Mouse (Mus musculus) duodenum, adult 2 months (tissue): ENCODE results near the gene Mss51. TPM values are rescaled to one million over a fixed set of nuclear protein-coding genes. Genes with fewer than 3 reads are reported as not detected.

Source experiments
- polyA plus RNA-seq: library from polyadenylated mRNA; depleted of rRNA; stranded (reverse); fragments of >200 nt; gene quantifications from 2 replicates; pipeline ENCODE4 v1.2.3, GENCODE M21; 2012; ENCODE audit warnings: low replicate concordance; rRNA removed

Mss51 gene
- polyA plus RNA-seq: 0.06 and 0.23 TPM in 2 replicates

GRCm38 (mm10) chr14:20496603-20497002 lies at the start of gene Mss51:
TSS of gene Mss51 (minus strand) at chr14:20496901.

GRCm38 (mm10) chr14:20546415-20546814 lies 49.7 kb upstream of the Mss51 start, which contains the start of gene Ppp3cb:
TSS of gene Ppp3cb (minus strand) at chr14:20546573.

GRCm38 (mm10) chr14:20479291-20480194 lies 17.2 kb downstream of the Mss51 start, which contains the start of gene Anxa7:
TSS of gene Anxa7 (minus strand) at chr14:20480133.

GRCm38 (mm10) chr14:20451765-20452331 lies 44.9 kb downstream of the Mss51 start, which contains the start of gene Cfap70:
TSS of gene Cfap70 (minus strand) at chr14:20452226.

Other genes starting within 250 kb of the Mss51 start
- 1.3 and 4.1 TPM in 2 replicates for gene Kcnk16, start 227.7 kb downstream of the Mss51 start, polyA plus RNA-seq
- 8.1 and 8.7 TPM in 2 replicates for gene Nudt13, start 202.2 kb downstream of the Mss51 start, polyA plus RNA-seq
- gene Ecd, start 148.8 kb downstream of the Mss51 start, polyA plus RNA-seq: 5.2 and 6.9 TPM in 2 replicates
- gene Fam149b, start 148.7 kb downstream of the Mss51 start, polyA plus RNA-seq: 12.0 and 12.5 TPM in 2 replicates
- 14.4 and 16.6 TPM in 2 replicates for gene Dnajc9, start 108.0 kb downstream of the Mss51 start, polyA plus RNA-seq
- gene Mrps16, start 103.3 kb downstream of the Mss51 start, polyA plus RNA-seq: 35.7 and 40.1 TPM in 2 replicates
- gene Cfap70, start 44.7 kb downstream of the Mss51 start, polyA plus RNA-seq: not detected in 2 replicates
- 39.4 and 48.4 TPM in 2 replicates for gene Anxa7, start 16.8 kb downstream of the Mss51 start, polyA plus RNA-seq
- gene Ppp3cb, start 49.7 kb upstream of the Mss51 start, polyA plus RNA-seq: 1.1 and 1.2 TPM in 2 replicates
- 0.79 and 2.2 TPM in 2 replicates for gene Usp54, start 144.2 kb upstream of the Mss51 start, polyA plus RNA-seq
- gene Myoz1, start 159.6 kb upstream of the Mss51 start, polyA plus RNA-seq: not detected in 2 replicates
- 0.07 TPM in 2 replicates for gene Synpo2l, start 171.5 kb upstream of the Mss51 start, polyA plus RNA-seq
- 197 and 317 TPM in 2 replicates for gene Sec24c, start 177.4 kb upstream of the Mss51 start, polyA plus RNA-seq
- gene Fut11, start 198.1 kb upstream of the Mss51 start, polyA plus RNA-seq: 8.1 and 12.3 TPM in 2 replicates
- gene Chchd1, start 206.1 kb upstream of the Mss51 start, polyA plus RNA-seq: 7.5 and 9.7 TPM in 2 replicates
- gene Zswim8, start 210.7 kb upstream of the Mss51 start, polyA plus RNA-seq: 125 and 136 TPM in 2 replicates
- 15.7 and 28.6 TPM in 2 replicates for gene Ndst2, start 237.7 kb upstream of the Mss51 start, polyA plus RNA-seq